Mouse (Mus musculus) C2C12 (cell line): ENCODE results near the gene Ptpn14. TPM values are rescaled to one million over a fixed set of nuclear protein-coding genes. Genes with fewer than 3 reads are reported as not detected.

Experiments used
- H3K27me3 ChIP-seq: one replicate; pipeline ENCODE4 v1.6.1; 2011; ENCODE audit not compliant: control insufficient read depth, insufficient read depth, insufficient read length
- H3K36me3 ChIP-seq: one replicate; pipeline ENCODE4 v1.6.1; 2011; ENCODE audit not compliant: control insufficient read depth, insufficient read depth
- H3K4me3 ChIP-seq: one replicate; pipeline ENCODE4 v1.5.1; 2011; ENCODE audit warnings: mild to moderate bottlenecking, control low read depth; ENCODE audit not compliant: poor library complexity, insufficient read depth, severe bottlenecking
- H3K79me2 ChIP-seq: one replicate; pipeline ENCODE4 v1.6.1; 2011; ENCODE audit not compliant: control insufficient read depth, insufficient read depth
- H3K79me3 ChIP-seq: one replicate; pipeline ENCODE4 v1.6.1; 2011; ENCODE audit warnings: low read depth, control low read depth
- H3ac ChIP-seq: one replicate; pipeline ENCODE3; 2011; ENCODE audit warnings: low read depth; ENCODE audit not compliant: control insufficient read depth, insufficient read length
- CEBPB ChIP-seq: IDR thresholded peaks from one replicate; pipeline ENCODE4 v1.6.1; 2011; ENCODE audit warnings: low read depth, mild to moderate bottlenecking, control low read depth, moderate library complexity
- CTCF ChIP-seq: IDR thresholded peaks from one replicate; pipeline ENCODE4 v1.5.1; 2011; ENCODE audit not compliant: control insufficient read depth, insufficient read depth, insufficient read length
- FOSL1 ChIP-seq: IDR thresholded peaks from one replicate; pipeline ENCODE4 v1.8.0; 2011; ENCODE audit warnings: mild to moderate bottlenecking, low read length; ENCODE audit not compliant: poor library complexity, insufficient read depth, severe bottlenecking
- MAX ChIP-seq: IDR thresholded peaks from one replicate; pipeline ENCODE4 v1.6.1; 2011; ENCODE audit warnings: mild to moderate bottlenecking, control low read depth
- MYOD1 ChIP-seq: IDR thresholded peaks from one replicate; pipeline ENCODE4 v1.6.1; 2011; ENCODE audit warnings: low read depth; ENCODE audit not compliant: control insufficient read depth, insufficient read length
- MYOG ChIP-seq: IDR thresholded peaks from one replicate; pipeline ENCODE4 v1.6.1; 2011; ENCODE audit not compliant: control insufficient read depth, insufficient read length; ENCODE audit errors: extremely low read depth
- USF1 ChIP-seq: IDR thresholded peaks from one replicate; pipeline ENCODE4 v1.6.1; 2011; ENCODE audit warnings: low read depth, mild to moderate bottlenecking, control low read depth, moderate library complexity
- polyA plus RNA-seq: library from polyadenylated mRNA; unstranded; fragments of >200 nt; fragmentation: generic; extraction: Trizol; gene quantifications from one replicate; pipeline ENCODE4 v1.2.1, GENCODE M21; 2012; ENCODE audit warnings: missing spikeins

The Ptpn14 gene
- polyA plus RNA-seq, 1 experiment, result 23.4 TPM

GRCm38 (mm10) chr1:189700186-189700585, 27.9 kb upstream of the Ptpn14 start:
- Histone ChIP-seq H3K36me3 (no peaks in the 10 kb centered on the region), H3K4me3 (no peak overlapping the region), H3K79me3 (no peaks in the 10 kb centered on the region), H3ac (no peak overlapping the region), H3K27me3 (no peaks in the 10 kb centered on the region), H3K79me2 (no peaks in the 10 kb centered on the region)
- TF ChIP-seq FOSL1 (no peak), MAX (no peak), CTCF (no peak), MYOG (no peak), USF1 (no peak), MYOD1 (no peak), CEBPB (no peak)

- no peak overlapping the region for H3K4me3 ChIP-seq
- H3K36me3 ChIP-seq, result no peaks in the 10 kb centered on the region
- H3ac ChIP-seq, result no peak overlapping the region
- no peaks in the 10 kb centered on the region for H3K27me3 ChIP-seq
- no peaks in the 10 kb centered on the region for H3K79me2 ChIP-seq
- H3K79me3 ChIP-seq, result no peaks in the 10 kb centered on the region
- TF ChIP-seq CEBPB (no peak), CTCF (peak; percentile 66)
These were observed 27.1 kb upstream of the Ptpn14 start for GRCm38 (mm10) chr1:189700990-189701389.

- H3K79me2 ChIP-seq, result no peaks in the 10 kb centered on the region
- no peaks in the 10 kb centered on the region for H3K79me3 ChIP-seq
- TF ChIP-seq MYOD1 (no peak), FOSL1 (no peak), CEBPB (no peak), MYOG (no peak), MAX (no peak), USF1 (no peak), CTCF (no peak)
- H3K4me3 ChIP-seq, result no peak overlapping the region
- no peaks in the 10 kb centered on the region for H3K36me3 ChIP-seq
- no peak overlapping the region for H3ac ChIP-seq
- H3K27me3 ChIP-seq, result no peaks in the 10 kb centered on the region
These were observed 24.9 kb upstream of the Ptpn14 start for GRCm38 (mm10) chr1:189703156-189703555.

GRCm38 (mm10) chr1:189703591-189703990, 24.5 kb upstream of the Ptpn14 start:
- Histone ChIP-seq H3K27me3 (no peaks in the 10 kb centered on the region), H3ac (no peak overlapping the region), H3K4me3 (no peak overlapping the region), H3K36me3 (no peaks in the 10 kb centered on the region), H3K79me2 (no peaks in the 10 kb centered on the region), H3K79me3 (no peaks in the 10 kb centered on the region)
- TF ChIP-seq MYOD1 (no peak), FOSL1 (no peak), CTCF (no peak), USF1 (no peak), MYOG (no peak), CEBPB (no peak), MAX (no peak)

GRCm38 (mm10) chr1:189706040-189706645, 21.9 kb upstream of the Ptpn14 start:
- no peaks in the 10 kb centered on the region for H3K79me3 ChIP-seq
- no peaks in the 10 kb centered on the region for H3K27me3 ChIP-seq
- TF ChIP-seq CEBPB, result no peak
- H3K4me3 ChIP-seq, result no peak overlapping the region
- H3K36me3 ChIP-seq, result no peaks in the 10 kb centered on the region
- H3K79me2 ChIP-seq, result no peaks in the 10 kb centered on the region
- no peak overlapping the region for H3ac ChIP-seq

GRCm38 (mm10) chr1:189707014-189707413, 21.1 kb upstream of the Ptpn14 start:
- no peak for TF ChIP-seq USF1
- TF ChIP-seq MAX, result no peak
- no peak for TF ChIP-seq MYOG
- TF ChIP-seq CEBPB, result no peak
- TF ChIP-seq MYOD1, result no peak
- no peak for TF ChIP-seq CTCF
- TF ChIP-seq FOSL1, result no peak
- no peaks in the 10 kb centered on the region for H3K27me3 ChIP-seq
- no peaks in the 10 kb centered on the region for H3K36me3 ChIP-seq

More at GRCm38 (mm10) chr1:189707014-189707413, 21.1 kb upstream of the Ptpn14 start:
- Histone ChIP-seq H3K4me3 (no peak overlapping the region), H3K79me3 (no peaks in the 10 kb centered on the region), H3K79me2 (no peaks in the 10 kb centered on the region), H3ac (no peak overlapping the region)
